Mouse (Mus musculus) olfactory bulb, adult 2 months (tissue): ENCODE data around the gene Ccdc78. TPM values are rescaled to one million over a fixed set of nuclear protein-coding genes. Genes with fewer than 3 reads are reported as not detected.

Experiments
- H3K27ac ChIP-seq: fragments of 200-500 bp; 2 replicates; pipeline ENCODE4 v1.5.1; 2012; ENCODE audit warnings: low read depth, low read length; ENCODE audit not compliant: insufficient read depth
- H3K4me1 ChIP-seq: fragments of 200-500 bp; 2 replicates; pipeline ENCODE4 v1.6.1; 2012; ENCODE audit warnings: low read length; ENCODE audit not compliant: control insufficient read depth, insufficient read depth
- H3K4me3 ChIP-seq: fragments of 200-500 bp; 2 replicates; pipeline ENCODE4 v1.5.1; 2012; ENCODE audit warnings: mild to moderate bottlenecking, low read depth, low read length, moderate library complexity; ENCODE audit not compliant: insufficient read depth
- CTCF ChIP-seq: fragments of 200-500 bp; IDR thresholded peaks from 2 replicates; pipeline ENCODE4 v1.5.1; 2012; ENCODE audit warnings: low read depth, mild to moderate bottlenecking, low read length, moderate library complexity; ENCODE audit not compliant: insufficient read depth
- POLR2A ChIP-seq: fragments of 200-500 bp; IDR thresholded peaks from 2 replicates; pipeline ENCODE4 v1.6.1; 2012; ENCODE audit warnings: mild to moderate bottlenecking, low read depth, low read length, moderate library complexity; ENCODE audit not compliant: insufficient read depth
- WGBS: fragments of 180-500 bp; shearing (Covaris S2); methylation state at CpG from one replicate; pipeline ENCODE4 v1.1.7; 2018; 5-methylcytosine and 5-hydroxymethylcytosine counted together
- polyA plus RNA-seq: library from polyadenylated mRNA; stranded (reverse); fragments of >200 nt; gene quantifications from 2 replicates; pipeline ENCODE4 v1.2.4, GENCODE M21; 2012; ENCODE audit warnings: low replicate concordance; ENCODE audit not compliant: missing spikeins, insufficient read depth, insufficient read length

Gene Ccdc78
- polyA plus RNA-seq, 1 experiment: not detected

DNA sequence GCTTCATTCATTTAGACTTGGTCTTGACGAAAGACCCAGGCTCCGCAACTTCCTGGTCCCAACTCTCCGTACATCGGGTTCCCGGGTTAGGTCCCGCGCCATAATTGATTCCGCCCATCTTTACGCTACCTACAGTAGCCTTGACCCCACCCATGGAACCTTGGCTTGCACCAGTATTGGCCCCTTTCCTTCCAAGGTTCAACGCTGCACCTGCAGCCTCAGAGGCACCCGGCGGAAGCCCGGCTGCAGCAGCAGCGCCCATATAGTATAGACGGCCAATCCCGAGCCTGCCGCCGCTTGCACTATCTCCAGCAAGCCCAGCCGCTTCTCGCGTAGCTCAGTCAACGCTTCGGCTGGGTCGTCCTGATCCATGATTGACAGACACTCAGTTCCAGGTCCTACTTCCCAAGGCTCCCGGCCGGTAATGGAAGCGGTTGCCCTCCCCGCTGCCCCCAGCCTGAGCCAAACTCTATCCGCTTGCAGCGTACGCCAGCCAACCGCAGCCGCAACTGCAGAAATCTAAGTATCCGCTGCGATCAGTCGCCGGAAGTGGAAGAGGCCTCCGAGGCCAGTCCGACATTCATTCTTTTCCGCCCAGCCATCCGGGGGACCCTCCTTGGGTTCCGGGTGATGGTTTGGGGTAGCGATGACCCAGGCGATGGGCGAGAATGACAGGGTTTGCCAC, 5.6 kb downstream of the Ccdc78 start:
- peak overlapping the region; percentile 84 for H3K4me3 ChIP-seq
- whole genome bisulfite sequencing: under 1% methylated on average over 45 of the region's 45 CpGs

DNA sequence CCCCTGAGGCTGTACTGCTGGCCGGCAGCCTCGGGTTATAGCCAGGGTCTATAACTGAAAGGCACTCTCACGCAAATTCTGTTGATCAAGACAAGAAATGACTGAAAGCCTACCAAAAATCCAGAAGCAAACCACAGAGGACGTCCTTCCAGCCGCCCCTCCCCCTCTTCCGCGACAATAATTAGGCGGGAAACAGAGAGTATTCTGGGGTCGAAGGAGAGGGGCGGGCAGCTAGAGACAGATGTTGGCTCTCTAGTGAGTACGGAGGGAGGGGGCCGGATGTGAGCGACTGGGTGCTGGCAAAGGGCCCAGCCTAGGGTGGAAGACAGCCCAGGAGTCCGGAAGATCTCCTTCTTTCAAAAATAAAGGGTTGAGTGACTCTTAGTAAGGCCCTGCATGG, 6.2 kb downstream of the Ccdc78 start, which contains the start of gene Fam173a:
TSS of gene Fam173a (minus strand) at position 287 of the 400 bp plus-strand sequence.
- H3K27ac ChIP-seq: peak within 1 kb of the TSS; percentile 98
- H3K4me3 ChIP-seq: peak within 1 kb of the TSS; percentile 84
- H3K4me1 ChIP-seq: peaks cover 41% of the 10 kb centered on the region
- under 1% methylated on average over 14 of the region's 14 CpGs for WGBS
- TF ChIP-seq CTCF: no peak
- no peak for TF ChIP-seq POLR2A

More for the DNA sequence above, 5.6 kb downstream of the Ccdc78 start:
- peak overlapping the region; percentile 98 for H3K27ac ChIP-seq
- TF ChIP-seq POLR2A (peak; percentile 49; the same call in 1 of the 2 replicates), CTCF (no peak)
- H3K4me1 ChIP-seq: peaks cover 41% of the 10 kb centered on the region

DNA sequence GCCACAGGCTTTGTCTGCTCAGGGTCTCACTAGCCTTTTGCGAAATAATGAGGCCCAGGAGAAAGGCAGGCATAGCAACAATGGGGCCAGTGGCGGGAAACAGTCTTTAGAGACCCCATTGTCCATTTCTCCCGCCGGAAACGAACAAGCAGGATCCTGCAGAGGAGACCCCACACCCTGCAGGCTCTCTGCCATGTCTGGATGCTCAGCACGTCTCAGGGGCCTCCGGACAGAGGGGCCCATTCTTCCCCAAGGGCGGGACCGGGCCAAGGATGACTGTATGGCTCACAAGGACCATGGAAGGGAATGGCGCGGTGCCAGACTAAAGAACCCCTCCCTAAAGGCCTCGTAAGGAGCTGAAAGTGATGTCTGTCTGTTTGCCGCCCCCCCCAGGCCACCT, 7.8 kb downstream of the Ccdc78 start:
- TF ChIP-seq POLR2A (no peak), CTCF (no peak)
- 20% methylated on average over 13 of the region's 13 CpGs for WGBS
- no peak overlapping the region for H3K4me3 ChIP-seq
- H3K27ac ChIP-seq: no peak overlapping the region
- H3K4me1 ChIP-seq: peaks cover 41% of the 10 kb centered on the region

DNA sequence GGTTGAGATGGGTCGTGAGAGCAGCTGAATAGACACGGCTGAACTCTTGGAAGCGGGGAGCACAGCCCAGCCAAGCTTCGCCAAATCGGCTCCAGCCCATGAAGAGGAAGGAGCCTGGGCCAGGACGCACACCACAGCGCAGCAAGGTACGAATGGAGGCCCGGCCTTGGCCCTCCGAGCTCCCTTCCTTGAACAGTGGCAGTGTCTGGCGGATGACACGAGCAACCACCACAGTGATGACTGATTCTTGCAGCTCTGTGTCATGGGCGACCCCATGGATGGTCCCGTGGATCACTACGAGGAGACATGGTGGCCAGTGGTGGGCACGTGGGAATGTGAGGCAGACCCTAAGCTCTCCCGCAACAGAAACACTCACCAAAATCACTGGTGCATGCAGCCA, 8.6 kb downstream of the Ccdc78 start:
- WGBS: 52% methylated on average over 17 of the region's 17 CpGs

DNA sequence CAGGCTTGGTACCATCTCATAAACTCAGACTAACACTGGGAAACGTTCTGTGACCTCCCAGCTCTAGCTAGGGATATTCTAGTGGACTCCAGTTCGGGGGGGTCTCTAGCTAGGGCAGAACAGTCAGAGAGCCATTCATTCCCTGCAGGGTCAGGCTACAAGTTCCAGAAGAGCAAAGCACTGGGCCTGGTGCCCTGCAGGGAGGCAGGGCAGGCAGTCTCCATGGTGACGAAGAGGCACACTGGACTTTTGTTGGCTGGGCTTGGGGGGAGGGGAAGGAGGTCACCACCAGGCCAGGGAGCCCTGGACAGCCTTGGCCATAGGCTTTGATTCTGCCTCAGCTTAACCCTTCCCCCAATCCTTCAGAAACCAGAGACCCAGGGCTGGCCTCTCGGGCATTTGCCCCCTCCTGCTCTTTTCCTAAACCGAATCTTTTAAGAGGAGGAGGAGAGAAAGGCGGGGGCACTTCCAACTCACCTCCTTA, 9.3 kb downstream of the Ccdc78 start, which contains the start of gene AC134908.4:
TSS of gene AC134908.4 (minus strand) at position 51 of the 484 bp plus-strand sequence.
- TF ChIP-seq CTCF: no peak
- no peak for TF ChIP-seq POLR2A
- 40% methylated on average over 6 of the region's 6 CpGs for WGBS
- Histone ChIP-seq H3K4me1 (peaks cover 39% of the 10 kb centered on the region), H3K4me3 (peak within 1 kb of the TSS; percentile 54), H3K27ac (peak within 1 kb of the TSS; percentile 73)

More for the DNA sequence above, 8.6 kb downstream of the Ccdc78 start:
- peak overlapping the region; percentile 17 for H3K4me3 ChIP-seq
- H3K4me1 ChIP-seq: peaks cover 41% of the 10 kb centered on the region
- TF ChIP-seq POLR2A (no peak), CTCF (no peak)
- peak overlapping the region; percentile 70 for H3K27ac ChIP-seq

DNA sequence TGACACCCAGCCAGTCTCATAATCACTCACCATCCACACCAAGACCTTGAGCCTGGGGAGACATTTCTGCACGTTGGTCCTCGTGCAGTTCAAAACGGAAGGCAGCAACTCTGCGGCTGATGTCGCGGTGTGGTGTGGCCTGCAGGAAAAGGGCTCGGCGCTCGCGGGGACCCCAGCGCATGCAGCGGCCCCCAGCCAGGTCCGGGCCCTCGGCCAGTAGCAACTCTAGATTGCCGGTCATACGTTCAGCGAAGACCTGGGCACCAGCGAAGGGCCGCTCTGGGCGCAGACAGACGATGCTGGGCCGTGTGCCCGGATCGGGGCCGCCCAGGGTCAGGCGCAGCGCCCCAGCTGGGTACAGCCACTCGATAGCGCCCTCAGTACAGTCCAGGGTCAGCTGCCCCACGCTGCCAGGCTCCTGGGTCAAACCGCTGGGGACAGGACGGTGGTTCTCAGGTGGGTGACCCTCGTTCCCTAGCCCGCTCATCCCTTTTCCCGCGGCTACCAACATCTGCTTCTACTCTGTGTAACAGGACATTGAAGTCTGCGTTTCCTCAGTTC, 9.9 kb downstream of the Ccdc78 start:
- Histone ChIP-seq H3K27ac (peak overlapping the region; percentile 73), H3K4me1 (peaks cover 35% of the 10 kb centered on the region), H3K4me3 (peak overlapping the region; percentile 54)
- 15% methylated on average over 37 of the region's 37 CpGs for WGBS
- TF ChIP-seq CTCF: no peak
- no peak for TF ChIP-seq POLR2A

DNA sequence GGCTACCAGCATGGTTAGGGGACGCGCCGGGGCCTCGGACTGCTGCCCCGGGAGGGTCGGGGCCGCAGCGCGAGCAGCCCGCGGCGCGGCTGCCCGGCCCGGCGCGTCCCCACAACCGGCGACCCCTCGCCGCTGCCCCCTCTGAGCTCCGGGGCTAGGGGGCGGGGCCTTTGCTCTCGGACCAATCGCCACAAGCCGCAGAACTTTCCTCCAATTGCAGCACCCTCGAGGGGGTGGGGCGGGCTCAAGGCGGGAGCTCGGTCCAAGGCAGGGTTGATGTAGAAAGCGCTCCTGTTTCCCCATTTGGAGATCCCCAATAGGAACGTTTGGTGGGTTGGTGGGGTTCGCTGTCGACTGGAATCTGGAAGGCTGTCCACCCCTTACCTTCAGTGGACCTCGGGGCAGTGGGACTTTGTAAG, 10.6 kb downstream of the Ccdc78 start, which contains the start of gene Metrn:
TSS of gene Metrn (minus strand) at position 186 of the 419 bp plus-strand sequence.
- no peak for TF ChIP-seq POLR2A
- no peak for TF ChIP-seq CTCF
- H3K4me1 ChIP-seq: peaks cover 31% of the 10 kb centered on the region
- H3K4me3 ChIP-seq: peak within 1 kb of the TSS; percentile 54
- peak within 1 kb of the TSS; percentile 73 for H3K27ac ChIP-seq
- under 1% methylated on average over 35 of the region's 35 CpGs for WGBS

DNA sequence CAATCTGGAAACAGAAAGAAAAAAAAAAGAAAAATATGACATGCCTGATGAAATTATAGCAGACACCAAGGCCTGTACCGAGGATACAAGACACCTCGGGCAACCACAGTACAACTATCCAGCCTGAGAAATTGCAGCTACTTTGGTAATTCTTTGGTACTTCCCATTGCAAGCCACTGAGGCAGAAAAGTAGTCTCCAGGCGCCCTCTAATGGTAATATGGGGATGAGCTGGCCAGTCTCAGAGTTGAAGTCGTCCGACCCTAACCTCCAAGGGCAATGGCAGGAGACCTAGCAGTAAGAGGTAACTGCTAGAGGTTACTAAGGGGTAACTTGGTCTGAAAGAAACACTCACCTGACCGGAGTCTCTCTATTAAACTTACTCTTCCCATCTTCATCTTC, 14.6 kb downstream of the Ccdc78 start:
- peaks cover 22% of the 10 kb centered on the region for H3K4me1 ChIP-seq
- H3K4me3 ChIP-seq: no peak overlapping the region
- no peak overlapping the region for H3K27ac ChIP-seq
- TF ChIP-seq POLR2A (no peak), CTCF (no peak)
- 6% methylated on average over 6 of the region's 6 CpGs for whole genome bisulfite sequencing

DNA sequence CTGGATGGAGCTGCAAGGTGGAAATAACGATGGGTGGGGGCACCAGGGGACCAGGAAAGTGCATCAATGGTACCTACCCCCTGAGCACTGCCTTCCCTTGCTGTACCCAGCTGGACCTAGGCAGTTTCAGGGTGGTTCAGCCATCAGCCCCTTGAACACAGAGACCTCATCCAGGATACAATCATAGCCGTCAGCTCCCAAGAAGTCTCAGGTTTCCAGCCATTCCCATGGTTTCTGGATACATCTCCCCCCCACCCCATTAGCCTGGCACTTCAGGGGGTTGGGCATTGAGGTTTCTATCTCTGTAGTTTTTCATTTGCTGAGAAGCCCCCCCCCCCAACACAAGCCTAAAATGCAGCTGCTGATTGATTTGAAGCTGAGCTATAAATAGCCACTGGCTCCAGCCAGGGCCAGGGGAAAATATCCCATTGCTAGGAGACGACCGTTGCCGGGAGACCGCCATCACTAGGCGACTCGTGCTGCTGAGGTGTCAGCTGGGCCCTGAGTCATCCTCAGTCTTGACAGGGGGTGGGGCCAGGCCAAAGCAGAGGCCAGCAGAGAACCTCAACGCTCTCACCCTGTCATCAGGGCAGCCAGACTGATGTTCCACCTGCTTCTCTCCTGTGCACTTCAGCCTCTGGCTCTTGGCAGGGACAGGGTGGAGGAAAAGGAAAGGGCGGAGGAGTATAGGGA, 16.6 kb downstream of the Ccdc78 start:
- peak overlapping the region; percentile 34 for H3K4me3 ChIP-seq
- WGBS: 6% methylated on average over 10 of the region's 10 CpGs

More for the DNA sequence above, 16.6 kb downstream of the Ccdc78 start:
- no peak for TF ChIP-seq POLR2A
- H3K27ac ChIP-seq: peak overlapping the region; percentile 99
- H3K4me1 ChIP-seq: peaks cover 17% of the 10 kb centered on the region
